Mouse (Mus musculus) testis, adult 2 months (tissue): Measurements from ENCODE around the gene Lpar1. TPM values are rescaled to one million over a fixed set of nuclear protein-coding genes. Genes with fewer than 3 reads are reported as not detected.
"Not testable (repeated sequence)": the region's sequence is repeated elsewhere in the genome, so short reads cannot be mapped to it uniquely, and the experiment has no call there.

ENCODE experiments used
- H3K27ac ChIP-seq: fragments of 200-500 bp; 2 replicates; pipeline ENCODE4 v1.5.1; 2012; ENCODE audit warnings: low read depth, low read length; ENCODE audit not compliant: control insufficient read depth, insufficient read depth
- H3K27me3 ChIP-seq: fragments of 200-500 bp; 2 replicates; pipeline ENCODE4 v1.6.1; 2012; ENCODE audit warnings: mild to moderate bottlenecking, low read length, moderate library complexity; ENCODE audit not compliant: control insufficient read depth, insufficient read depth
- H3K36me3 ChIP-seq: fragments of 200-500 bp; 2 replicates; pipeline ENCODE4 v1.6.1; 2012; ENCODE audit warnings: mild to moderate bottlenecking, low read length; ENCODE audit not compliant: control insufficient read depth, insufficient read depth
- H3K4me1 ChIP-seq: fragments of 200-500 bp; 2 replicates; pipeline ENCODE4 v1.6.1; 2012; ENCODE audit warnings: low read length; ENCODE audit not compliant: control insufficient read depth, insufficient read depth
- H3K4me3 ChIP-seq: fragments of 200-500 bp; 2 replicates; pipeline ENCODE4 v1.5.1; 2012; ENCODE audit warnings: low read depth, mild to moderate bottlenecking, low read length, moderate library complexity, mixed read lengths; ENCODE audit not compliant: control insufficient read depth
- CTCF ChIP-seq: fragments of 200-500 bp; IDR thresholded peaks from 2 replicates; pipeline ENCODE4 v1.5.1; 2012; ENCODE audit warnings: low read depth, mild to moderate bottlenecking, inconsistent platforms, low read length, moderate library complexity; ENCODE audit not compliant: control insufficient read depth, insufficient read depth, insufficient replicate concordance
- POLR2A ChIP-seq: fragments of 200-500 bp; IDR thresholded peaks from 2 replicates; pipeline ENCODE4 v1.6.1; 2012; ENCODE audit warnings: low read depth, mild to moderate bottlenecking, inconsistent platforms, low read length, moderate library complexity; ENCODE audit not compliant: control insufficient read depth
- polyA plus RNA-seq: library from polyadenylated mRNA; depleted of rRNA; stranded (reverse); fragments of >200 nt; gene quantifications from 2 replicates; pipeline ENCODE4 v1.2.3, GENCODE M21; 2012

The Lpar1 gene
- polyA plus RNA-seq, 1 experiment: 43.6 TPM

- Histone ChIP-seq H3K27me3 (no peaks in the 10 kb centered on the region), H3K36me3 (no peaks in the 10 kb centered on the region), H3K27ac (peak overlapping the region; percentile 68; the same call in 1 of the 2 replicates), H3K4me1 (0 out of 2 replicates have a peak, but pooled peaks cover 2% of the 10 kb centered on the region), H3K4me3 (peak overlapping the region; percentile 87)
- TF ChIP-seq CTCF (no peak), POLR2A (no peak)
Measured at GRCm38 (mm10) chr4:58545888-58546432, 7.7 kb downstream of the Lpar1 start.

GRCm38 (mm10) chr4:58543171-58543570 lies 10.5 kb downstream of the Lpar1 start:
- Histone ChIP-seq H3K27ac (no peak overlapping the region), H3K36me3 (no peaks in the 10 kb centered on the region), H3K27me3 (no peaks in the 10 kb centered on the region), H3K4me3 (peak overlapping the region; percentile 69), H3K4me1 (0 out of 2 replicates have a peak, but pooled peaks cover 2% of the 10 kb centered on the region)
- no peak for TF ChIP-seq POLR2A
- TF ChIP-seq CTCF: no peak

- H3K4me3 ChIP-seq: peak overlapping the region; percentile 20; the same call in 1 of the 2 replicates
- not testable (repeated sequence) for H3K36me3 ChIP-seq, H3K4me1 ChIP-seq, H3K27me3 ChIP-seq, H3K27ac ChIP-seq
Measured at GRCm38 (mm10) chr4:58542656-58543055, 11.0 kb downstream of the Lpar1 start.

GRCm38 (mm10) chr4:58540841-58541240 lies 12.9 kb downstream of the Lpar1 start:
- Histone ChIP-seq H3K27me3 (no peaks in the 10 kb centered on the region), H3K27ac (no peak overlapping the region), H3K4me1 (0 out of 2 replicates have a peak, but pooled peaks cover 2% of the 10 kb centered on the region), H3K36me3 (no peaks in the 10 kb centered on the region), H3K4me3 (no peak overlapping the region)
- TF ChIP-seq POLR2A: no peak
- no peak for TF ChIP-seq CTCF

- no peaks in the 10 kb centered on the region for H3K36me3 ChIP-seq
- TF ChIP-seq CTCF (no peak), POLR2A (no peak)
Measured at GRCm38 (mm10) chr4:58540385-58540784, 13.3 kb downstream of the Lpar1 start.

GRCm38 (mm10) chr4:58538696-58539095 lies 15.0 kb downstream of the Lpar1 start:
- Histone ChIP-seq H3K27ac (no peak overlapping the region), H3K4me3 (no peak overlapping the region)

More at GRCm38 (mm10) chr4:58540385-58540784, 13.3 kb downstream of the Lpar1 start:
- no peak overlapping the region for H3K4me3 ChIP-seq
- H3K4me1 ChIP-seq: no peaks in the 10 kb centered on the region
- no peak overlapping the region for H3K27ac ChIP-seq
- no peaks in the 10 kb centered on the region for H3K27me3 ChIP-seq

GRCm38 (mm10) chr4:58535754-58536153 lies 17.9 kb downstream of the Lpar1 start:
- TF ChIP-seq CTCF (no peak), POLR2A (no peak)
- Histone ChIP-seq H3K36me3 (no peaks in the 10 kb centered on the region), H3K27me3 (no peaks in the 10 kb centered on the region), H3K27ac (no peak overlapping the region), H3K4me3 (no peak overlapping the region), H3K4me1 (no peaks in the 10 kb centered on the region; the same call in 1 of the 2 replicates)

More at GRCm38 (mm10) chr4:58538696-58539095, 15.0 kb downstream of the Lpar1 start:
- Histone ChIP-seq H3K27me3 (no peaks in the 10 kb centered on the region), H3K4me1 (no peaks in the 10 kb centered on the region; the same call in 1 of the 2 replicates), H3K36me3 (no peaks in the 10 kb centered on the region)
- TF ChIP-seq POLR2A: no peak
- no peak for TF ChIP-seq CTCF
